Mouse (Mus musculus) kidney, embryonic 15.5 days (tissue): ENCODE measurements at regions not wholly inside any gene's neighbourhood (a gene's known extent, or its start where the extent isn't known, plus 50 kb on each side); places are given as distances from the start of the nearest gene placed in this dataset.
A peak's percentile ranks its signal among the peaks of the same experiment; 100 is the strongest.

Source experiments
- ATAC-seq: fragments of 200-750 bp; cut with Nextera tagmentation; replicated peaks from 2 replicates; pipeline ENCODE4 v1.8.0; 2017; ENCODE audit warnings: moderate TSS enrichment; ENCODE audit not compliant: low FRiP score
- H3K27ac ChIP-seq: fragments of 300-500 bp; sonication (generic); 2 replicates; pipeline ENCODE4 v1.5.1; 2015; ENCODE audit warnings: mild to moderate bottlenecking, inconsistent platforms
- H3K27me3 ChIP-seq: fragments of 300-500 bp; sonication (generic); 2 replicates; pipeline ENCODE4 v1.6.1; 2015; ENCODE audit warnings: inconsistent platforms
- H3K36me3 ChIP-seq: fragments of 300-500 bp; sonication (generic); 2 replicates; pipeline ENCODE4 v1.6.1; 2015; ENCODE audit warnings: inconsistent platforms
- H3K4me1 ChIP-seq: fragments of 300-500 bp; sonication (generic); 2 replicates; pipeline ENCODE4 v1.6.1; 2015; ENCODE audit warnings: inconsistent platforms
- H3K4me2 ChIP-seq: fragments of 300-500 bp; sonication (generic); 2 replicates; pipeline ENCODE4 v1.6.1; 2015; ENCODE audit warnings: moderate library complexity, mild to moderate bottlenecking, inconsistent platforms
- H3K4me3 ChIP-seq: fragments of 300-500 bp; sonication (generic); replicated peaks from 2 replicates; pipeline ENCODE4 v1.5.1; 2015; ENCODE audit warnings: mild to moderate bottlenecking, inconsistent platforms
- H3K9ac ChIP-seq: fragments of 300-500 bp; sonication (generic); 2 replicates; pipeline ENCODE4 v1.6.1; 2015; ENCODE audit warnings: mild to moderate bottlenecking, inconsistent platforms
- H3K9me3 ChIP-seq: fragments of 300-500 bp; sonication (generic); replicated peaks from 2 replicates; pipeline ENCODE4 v1.6.1; 2016; ENCODE audit warnings: inconsistent platforms
- WGBS: fragments of 180-500 bp; shearing (Covaris S2); methylation state at CpG from one replicate; pipeline ENCODE4 v1.1.7; 2015; ENCODE audit warnings: mixed read lengths; 5-methylcytosine and 5-hydroxymethylcytosine counted together

DNA sequence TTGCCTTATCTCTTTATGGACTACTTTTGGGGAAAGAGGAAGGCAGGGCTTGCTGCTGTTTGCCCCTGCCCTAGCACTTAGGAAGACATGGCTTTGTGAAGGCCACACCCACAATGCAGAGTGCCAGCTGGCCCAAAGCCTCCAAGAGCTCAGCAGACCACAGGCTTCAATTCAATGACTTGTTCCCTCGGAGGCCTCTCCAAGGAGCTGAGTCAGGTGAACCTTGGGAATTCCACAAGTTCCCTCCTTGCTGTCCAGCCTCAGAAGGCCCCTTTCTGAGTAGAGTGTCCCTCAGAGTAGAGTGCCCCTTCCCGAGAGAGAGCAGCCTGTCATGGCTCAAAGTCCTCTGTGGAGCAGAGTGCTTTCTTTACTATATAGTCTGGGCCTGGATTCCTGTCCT is 177.9 kb downstream of the Gadd45g start:
- H3K4me1 ChIP-seq = peaks cover 63% of the 10 kb centered on the region
- no peaks in the 10 kb centered on the region for H3K27me3 ChIP-seq
- no peak overlapping the region for H3K9ac ChIP-seq
- WGBS = 19% methylated on average over 2 of the region's 2 CpGs
- peak overlapping the region; percentile 81 for H3K27ac ChIP-seq
- no peaks in the 10 kb centered on the region for H3K9me3 ChIP-seq
- peak overlapping the region; percentile 39; the same call in 1 of the 2 replicates for H3K4me2 ChIP-seq
- H3K36me3 ChIP-seq = no peaks in the 10 kb centered on the region
- 0 out of 2 replicates have a peak, but pooled peaks have one; percentile 23 for ATAC-seq
- H3K4me3 ChIP-seq = no peak overlapping the region

DNA sequence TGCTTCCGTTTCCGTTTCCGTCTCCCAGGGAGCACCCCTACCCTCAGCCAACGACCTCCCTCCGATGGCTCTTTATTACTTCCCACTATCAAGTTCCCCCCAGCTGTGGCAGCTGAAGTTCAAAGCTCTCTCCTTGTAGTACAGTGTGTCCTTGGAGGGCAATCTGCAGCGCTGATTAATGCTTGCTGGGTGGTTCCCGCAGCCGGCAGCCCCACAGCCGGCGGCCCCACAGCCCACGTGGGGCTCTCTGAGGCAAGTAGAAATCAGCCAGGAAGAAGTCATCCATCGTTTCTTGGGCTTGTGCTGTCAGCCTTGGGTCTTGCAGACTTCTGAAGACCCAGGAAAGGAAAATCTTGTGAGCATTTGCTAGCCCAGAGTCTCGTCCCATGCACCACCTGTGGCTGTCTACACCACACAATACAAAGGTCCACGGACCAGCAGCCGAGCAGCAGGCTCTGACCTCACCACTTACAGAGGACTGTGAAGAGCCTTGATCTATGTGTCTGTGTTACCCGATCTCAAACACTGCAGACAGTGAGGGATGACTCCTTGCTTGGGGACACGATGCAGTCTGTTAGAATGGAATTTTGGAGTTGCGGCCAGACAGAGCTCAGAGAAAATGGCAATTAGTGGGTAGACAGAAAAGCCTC is 178.5 kb downstream of the Gadd45g start:
- no peak overlapping the region for H3K4me3 ChIP-seq
- H3K27me3 ChIP-seq = no peaks in the 10 kb centered on the region
- peak overlapping the region; percentile 39 for H3K4me2 ChIP-seq
- no peak overlapping the region for H3K9ac ChIP-seq
- H3K36me3 ChIP-seq = no peaks in the 10 kb centered on the region
- no peaks in the 10 kb centered on the region for H3K9me3 ChIP-seq
- 10% methylated on average over 18 of the region's 18 CpGs for WGBS
- H3K27ac ChIP-seq = peak overlapping the region; percentile 81
- peak; percentile 59 for ATAC-seq
- H3K4me1 ChIP-seq = peaks cover 69% of the 10 kb centered on the region

DNA sequence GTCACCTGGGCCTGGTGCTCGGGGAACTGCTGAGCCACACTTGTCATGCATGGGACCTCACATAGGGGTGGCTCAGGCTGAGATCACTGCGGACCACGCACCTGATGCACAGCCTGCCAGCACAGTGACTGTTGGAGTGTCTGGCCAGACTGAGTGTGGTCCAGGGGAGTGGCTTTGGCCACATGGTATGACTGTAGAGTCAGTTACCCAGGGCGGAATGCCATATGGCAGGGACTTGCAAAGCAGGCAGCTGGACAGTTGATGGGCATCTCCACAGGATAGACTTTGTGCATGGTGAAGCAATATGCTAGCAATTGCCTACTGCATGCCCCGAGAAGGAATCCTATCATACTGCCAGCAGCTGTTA is 179.0 kb downstream of the Gadd45g start:
- no peaks in the 10 kb centered on the region for H3K9me3 ChIP-seq
- 66% methylated on average over 5 of the region's 5 CpGs for WGBS
- no peaks in the 10 kb centered on the region for H3K36me3 ChIP-seq
- H3K9ac ChIP-seq = no peak overlapping the region
- peaks cover 74% of the 10 kb centered on the region for H3K4me1 ChIP-seq
- ATAC-seq = peak; percentile 24; the same call in 1 of the 2 replicates
- peak overlapping the region; percentile 81 for H3K27ac ChIP-seq
- no peak overlapping the region for H3K4me3 ChIP-seq
- no peaks in the 10 kb centered on the region for H3K27me3 ChIP-seq
- H3K4me2 ChIP-seq = no peak overlapping the region

DNA sequence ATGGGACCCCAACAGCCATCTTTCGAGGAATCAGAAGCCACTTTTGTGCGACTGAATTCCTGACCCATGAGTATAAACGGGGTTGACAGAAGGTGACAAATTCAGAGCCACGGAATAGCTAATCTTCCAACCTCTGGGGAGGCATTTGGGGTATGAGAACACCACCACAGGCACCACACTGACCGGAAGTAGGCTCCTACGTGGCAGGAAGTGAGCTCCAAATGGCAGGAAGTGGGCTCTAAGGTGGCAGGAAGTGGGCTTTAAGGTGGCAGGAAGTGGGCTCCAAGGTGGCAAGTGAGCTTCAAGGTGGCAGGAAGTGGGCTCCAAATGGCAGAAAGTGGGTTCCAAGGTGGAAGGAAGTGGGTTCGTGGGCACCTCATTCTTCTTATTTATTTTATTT is 179.8 kb downstream of the Gadd45g start:
- 85% methylated on average over 7 of the region's 7 CpGs for WGBS
- Histone ChIP-seq H3K27ac (no peak overlapping the region), H3K4me3 (no peak overlapping the region), H3K4me2 (no peak overlapping the region), H3K9ac (no peak overlapping the region), H3K4me1 (peaks cover 77% of the 10 kb centered on the region), H3K36me3 (no peaks in the 10 kb centered on the region), H3K9me3 (no peaks in the 10 kb centered on the region), H3K27me3 (no peaks in the 10 kb centered on the region)
- ATAC-seq = no peak

DNA sequence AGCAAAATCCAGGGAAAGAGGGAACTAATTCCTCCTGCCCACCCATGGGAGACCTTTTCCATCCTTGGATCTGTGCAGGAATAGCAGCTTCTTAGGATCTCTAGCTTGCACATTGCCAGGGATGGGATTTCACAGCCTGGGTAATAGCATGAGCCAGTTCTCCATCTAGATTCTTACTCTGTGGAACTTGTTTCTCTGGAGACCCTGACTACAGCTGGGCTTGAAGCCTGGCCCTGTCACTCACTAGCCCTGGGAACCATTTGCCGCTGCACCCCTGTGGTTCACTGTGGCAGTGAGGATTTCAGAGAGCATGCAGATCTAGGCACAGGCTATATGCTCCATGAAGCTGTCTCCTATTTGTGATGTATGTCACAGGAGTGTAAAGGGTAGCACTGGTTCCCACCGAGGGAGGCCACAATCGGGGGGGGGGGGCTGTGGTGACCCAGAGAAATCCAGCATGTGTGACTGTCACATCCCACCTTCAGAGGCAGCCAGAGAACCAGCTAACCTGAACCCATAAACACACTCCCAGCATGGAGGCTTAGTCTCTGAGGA is 183.5 kb downstream of the Gadd45g start:
- Histone ChIP-seq H3K4me3 (no peak overlapping the region), H3K27me3 (no peaks in the 10 kb centered on the region), H3K4me1 (peaks cover 70% of the 10 kb centered on the region), H3K4me2 (no peak overlapping the region), H3K9me3 (no peaks in the 10 kb centered on the region), H3K27ac (peak overlapping the region; percentile 54), H3K36me3 (no peaks in the 10 kb centered on the region), H3K9ac (no peak overlapping the region)
- 39% methylated on average over 3 of the region's 3 CpGs for WGBS
- ATAC-seq = peak; percentile 73

DNA sequence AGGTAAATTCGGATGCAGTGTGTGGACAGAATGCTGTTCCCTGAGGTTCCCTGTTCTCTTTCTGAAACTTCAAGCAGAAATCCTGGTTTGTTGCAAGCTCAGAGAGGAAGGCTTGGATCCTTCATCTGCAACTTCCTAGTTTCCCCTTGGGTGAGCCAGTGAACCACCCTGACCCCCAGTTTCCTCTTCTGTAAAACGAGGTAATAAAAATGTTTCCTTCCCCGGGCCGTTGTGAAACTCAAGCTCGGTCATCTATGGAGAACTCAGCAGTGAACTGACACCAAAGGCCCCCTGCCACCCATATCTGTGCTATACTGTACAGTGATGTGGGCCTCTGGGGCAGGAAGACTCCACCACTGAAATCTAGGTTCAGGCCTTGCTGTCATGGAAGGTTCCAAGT is 185.0 kb downstream of the Gadd45g start:
- Histone ChIP-seq H3K4me3 (no peak overlapping the region), H3K9me3 (no peaks in the 10 kb centered on the region), H3K27me3 (no peaks in the 10 kb centered on the region), H3K36me3 (no peaks in the 10 kb centered on the region), H3K27ac (peak overlapping the region; percentile 54), H3K4me2 (no peak overlapping the region), H3K9ac (no peak overlapping the region), H3K4me1 (peaks cover 66% of the 10 kb centered on the region)
- 18% methylated on average over 5 of the region's 5 CpGs for WGBS
- no peak; the same call in 1 of the 2 replicates for ATAC-seq

DNA sequence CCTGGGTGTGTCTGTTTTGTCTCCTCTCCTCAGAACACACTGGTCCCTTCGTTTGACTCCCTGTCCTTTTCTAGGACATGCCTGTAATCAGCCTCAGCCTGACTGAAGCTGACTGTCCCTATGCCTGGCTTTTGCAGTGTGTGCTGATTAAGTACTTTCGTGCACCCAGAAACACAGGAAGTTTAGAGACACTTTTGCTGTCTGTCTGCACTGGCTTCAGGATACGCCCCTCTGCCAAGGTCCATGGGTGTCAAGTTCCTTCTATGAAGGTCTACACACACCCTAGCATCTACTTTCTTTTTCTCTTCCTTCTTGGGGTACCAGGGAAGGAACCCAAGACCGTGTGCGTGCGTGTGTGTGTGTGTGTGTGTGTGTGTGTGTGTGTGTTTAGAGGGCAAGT is 189.3 kb downstream of the Gadd45g start:
- WGBS = 58% methylated on average over 6 of the region's 6 CpGs

DNA sequence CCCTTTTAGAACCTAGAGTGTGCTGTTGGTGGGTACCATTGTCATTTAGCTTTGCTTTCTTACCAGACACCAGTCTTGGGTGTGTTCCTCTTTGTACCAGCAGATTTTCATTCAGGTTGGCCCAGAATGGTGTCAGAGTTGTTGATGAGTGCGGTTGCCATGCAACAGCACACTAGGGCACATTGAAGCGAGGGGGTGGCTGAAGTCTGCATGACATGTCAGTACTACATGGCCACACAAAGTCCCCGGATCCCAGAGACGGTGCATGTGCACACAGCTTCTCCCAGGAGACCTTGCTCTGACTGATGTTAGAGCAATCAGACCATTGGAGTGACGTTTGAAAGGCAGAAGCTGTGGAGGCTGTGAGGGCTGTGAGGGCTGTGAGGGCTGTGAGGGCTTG is 189.9 kb downstream of the Gadd45g start:
- Histone ChIP-seq H3K27ac (no peak overlapping the region), H3K4me1 (peaks cover 41% of the 10 kb centered on the region), H3K9ac (no peak overlapping the region), H3K36me3 (no peaks in the 10 kb centered on the region), H3K4me2 (no peak overlapping the region), H3K27me3 (no peaks in the 10 kb centered on the region), H3K9me3 (no peaks in the 10 kb centered on the region), H3K4me3 (no peak overlapping the region)
- no peak; the same call in 1 of the 2 replicates for ATAC-seq
- WGBS = 75% methylated on average over 5 of the region's 5 CpGs

More for the DNA sequence above, 189.3 kb downstream of the Gadd45g start:
- Histone ChIP-seq H3K4me1 (peaks cover 44% of the 10 kb centered on the region), H3K4me2 (no peak overlapping the region), H3K9me3 (no peaks in the 10 kb centered on the region), H3K27ac (no peak overlapping the region), H3K36me3 (no peaks in the 10 kb centered on the region), H3K27me3 (no peaks in the 10 kb centered on the region), H3K4me3 (no peak overlapping the region), H3K9ac (no peak overlapping the region)
- ATAC-seq = no peak

DNA sequence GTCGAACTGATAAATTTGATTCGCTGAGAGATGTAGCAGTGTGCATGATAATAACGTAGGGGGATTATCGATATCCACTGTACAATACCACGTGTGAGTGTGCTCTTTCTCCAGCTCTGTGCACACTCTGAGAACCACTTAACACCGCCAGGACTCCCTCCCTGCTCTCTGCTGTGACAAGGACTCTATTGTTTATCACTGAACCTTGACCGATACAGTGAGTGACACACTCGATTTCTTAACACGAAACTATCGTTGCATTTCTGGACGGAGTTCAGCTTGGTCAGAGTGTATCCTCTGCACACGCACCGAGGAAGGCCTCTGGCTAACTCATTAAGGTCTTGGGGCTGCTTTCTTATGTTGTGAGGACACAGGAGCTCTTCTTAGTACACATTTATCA is 190.7 kb downstream of the Gadd45g start:
- no peak overlapping the region for H3K9ac ChIP-seq
- no peak for ATAC-seq
- no peaks in the 10 kb centered on the region for H3K36me3 ChIP-seq
- H3K4me1 ChIP-seq = peaks cover 41% of the 10 kb centered on the region
- no peak overlapping the region for H3K4me3 ChIP-seq
- no peak overlapping the region for H3K27ac ChIP-seq
- no peaks in the 10 kb centered on the region for H3K9me3 ChIP-seq
- no peak overlapping the region for H3K4me2 ChIP-seq
- H3K27me3 ChIP-seq = no peaks in the 10 kb centered on the region
- WGBS = 54% methylated on average over 13 of the region's 13 CpGs

DNA sequence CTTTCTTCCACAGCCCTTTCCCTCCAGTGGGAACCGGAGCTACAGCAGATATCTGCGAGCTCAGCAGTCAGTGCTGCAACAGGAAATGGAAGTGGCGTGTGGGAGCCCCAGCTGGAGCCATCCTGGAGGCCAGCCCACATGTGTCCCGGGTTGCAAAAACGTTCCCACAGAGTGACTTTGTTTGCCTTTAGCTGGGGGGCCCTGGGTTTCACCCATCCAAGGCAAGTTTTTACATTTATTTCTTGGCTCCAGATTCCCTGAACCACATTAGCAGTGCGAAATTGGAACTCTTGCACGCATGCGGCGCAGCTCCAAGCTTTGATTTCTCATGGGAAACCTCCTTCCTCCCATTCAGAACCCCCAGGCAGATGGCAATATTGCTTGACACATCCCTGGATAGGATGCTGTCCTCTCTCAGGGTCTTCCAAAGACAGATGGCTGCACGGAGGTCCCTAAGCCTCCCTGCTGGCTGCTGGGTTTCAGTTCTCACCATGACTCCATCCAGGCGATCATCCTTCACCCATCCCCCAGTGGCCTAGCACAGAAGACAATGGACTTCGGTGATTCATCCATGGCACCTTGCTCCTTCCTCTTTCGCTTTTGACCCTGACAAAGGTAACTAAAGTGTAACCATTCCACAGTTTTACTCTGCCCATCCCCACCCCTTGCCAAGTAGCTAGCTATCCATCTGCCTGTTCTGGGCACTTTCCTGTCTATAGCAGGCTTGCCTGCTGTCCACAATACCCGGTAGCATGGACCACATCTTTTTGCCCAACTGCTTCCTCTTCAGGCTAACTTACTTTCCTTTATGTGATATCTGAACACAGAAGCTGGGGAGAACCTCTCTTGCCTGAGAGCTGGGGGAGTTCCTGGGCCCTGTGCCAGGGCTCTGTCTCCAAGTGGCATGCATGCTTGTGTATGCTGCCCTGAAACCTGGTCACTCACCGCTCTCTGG is 195.3 kb downstream of the Gadd45g start:
- 37% methylated on average over 15 of the region's 15 CpGs for WGBS
- 0 out of 2 replicates have a peak overlapping the region, but pooled peaks have one; percentile 22 for H3K4me2 ChIP-seq
- peak overlapping the region; percentile 67 for H3K27ac ChIP-seq
- no peaks in the 10 kb centered on the region for H3K27me3 ChIP-seq
- H3K4me3 ChIP-seq = no peak overlapping the region
- H3K9me3 ChIP-seq = no peaks in the 10 kb centered on the region
- H3K4me1 ChIP-seq = peaks cover 34% of the 10 kb centered on the region
- H3K9ac ChIP-seq = no peak overlapping the region
- H3K36me3 ChIP-seq = no peaks in the 10 kb centered on the region
- ATAC-seq = peak; percentile 61

DNA sequence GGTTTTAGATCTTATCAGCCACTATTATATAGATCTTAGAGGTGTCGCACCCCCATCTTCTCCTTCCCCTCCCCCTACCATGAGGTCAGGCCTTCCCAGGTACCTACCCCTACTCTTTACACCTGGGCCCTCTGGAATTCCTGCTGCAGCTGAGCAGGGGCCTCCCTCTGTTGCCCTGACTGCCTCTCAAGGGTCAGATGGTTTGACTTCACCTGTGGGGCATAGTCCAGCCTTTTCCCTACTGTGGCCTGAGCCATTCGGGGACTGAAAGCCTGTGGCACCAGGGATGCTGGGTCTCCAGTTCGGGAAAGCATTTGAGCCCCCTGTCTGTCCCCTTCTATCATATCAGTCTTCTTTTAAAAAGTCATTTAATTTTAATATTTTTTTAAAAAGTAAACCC is 196.4 kb downstream of the Gadd45g start:
- Histone ChIP-seq H3K27ac (no peak overlapping the region), H3K9ac (no peak overlapping the region), H3K4me2 (no peak overlapping the region), H3K9me3 (no peaks in the 10 kb centered on the region), H3K36me3 (no peaks in the 10 kb centered on the region), H3K27me3 (no peaks in the 10 kb centered on the region), H3K4me1 (peaks cover 26% of the 10 kb centered on the region), H3K4me3 (no peak overlapping the region)
- ATAC-seq = no peak
- WGBS = 92% methylated on average over 3 of the region's 3 CpGs

DNA sequence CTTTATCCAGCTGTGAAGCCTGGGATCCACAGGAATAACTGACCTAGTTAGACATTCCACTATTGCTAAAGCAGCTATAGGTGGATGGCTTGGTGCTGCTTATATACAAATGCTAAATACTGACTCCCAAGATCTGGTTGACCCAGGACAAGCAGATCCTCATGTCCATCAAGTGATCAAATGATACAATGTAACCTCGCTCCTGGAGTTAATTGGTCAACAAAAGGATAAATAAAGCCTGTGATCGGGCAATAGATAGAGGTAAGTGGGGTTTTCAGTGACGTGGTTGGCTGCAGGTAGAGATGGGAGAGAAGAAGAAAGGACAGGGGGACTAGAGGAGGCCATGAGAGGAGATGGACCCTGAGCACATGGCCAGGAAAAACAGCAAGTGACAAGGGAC is 197.4 kb downstream of the Gadd45g start:
- ATAC-seq = no peak
- no peaks in the 10 kb centered on the region for H3K36me3 ChIP-seq
- no peaks in the 10 kb centered on the region for H3K9me3 ChIP-seq
- H3K27ac ChIP-seq = no peak overlapping the region
- no peaks in the 10 kb centered on the region for H3K27me3 ChIP-seq
- H3K9ac ChIP-seq = no peak overlapping the region
- no peak overlapping the region for H3K4me2 ChIP-seq
- 85% methylated on average over 3 of the region's 3 CpGs for WGBS
- H3K4me1 ChIP-seq = peaks cover 29% of the 10 kb centered on the region
- no peak overlapping the region for H3K4me3 ChIP-seq
